Mouse (Mus musculus) small intestine, adult 2 months (tissue): ENCODE data around the gene Rhebl1. TPM values are rescaled to one million over a fixed set of nuclear protein-coding genes. Genes with fewer than 3 reads are reported as not detected.

Source experiments
- H3K27ac ChIP-seq: fragments of 200-500 bp; 2 replicates; pipeline ENCODE4 v1.5.1; 2012; ENCODE audit warnings: low read depth, low read length, control low read depth, inconsistent platforms; ENCODE audit not compliant: insufficient read depth
- H3K27me3 ChIP-seq: fragments of 200-500 bp; 2 replicates; pipeline ENCODE4 v1.6.1; 2012; ENCODE audit warnings: mild to moderate bottlenecking, moderate library complexity, low read length, inconsistent platforms; ENCODE audit not compliant: control insufficient read depth, insufficient read depth
- H3K36me3 ChIP-seq: fragments of 200-500 bp; 2 replicates; pipeline ENCODE4 v1.6.1; 2012; ENCODE audit warnings: mild to moderate bottlenecking, low read length, control low read depth, inconsistent platforms; ENCODE audit not compliant: control insufficient read depth, insufficient read depth
- H3K4me1 ChIP-seq: fragments of 200-500 bp; 2 replicates; pipeline ENCODE4 v1.6.1; 2012; ENCODE audit warnings: low read length, inconsistent platforms, mixed read lengths; ENCODE audit not compliant: control insufficient read depth, insufficient read depth, insufficient read length
- H3K4me3 ChIP-seq: fragments of 200-500 bp; 2 replicates; pipeline ENCODE4 v1.5.1; 2012; ENCODE audit warnings: low read depth, mild to moderate bottlenecking, control low read depth, inconsistent platforms, low read length, moderate library complexity
- CTCF ChIP-seq: fragments of 200-500 bp; IDR thresholded peaks from 2 replicates; pipeline ENCODE4 v1.5.1; 2012; ENCODE audit warnings: low read depth, mild to moderate bottlenecking, control low read depth, inconsistent platforms, low read length, moderate library complexity, mixed read lengths; ENCODE audit not compliant: insufficient replicate concordance, insufficient read length; ENCODE audit errors: extremely low read depth
- POLR2A ChIP-seq: fragments of 200-500 bp; IDR thresholded peaks from 2 replicates; pipeline ENCODE4 v1.6.1; 2012; ENCODE audit warnings: low read depth, mild to moderate bottlenecking, control low read depth, inconsistent platforms, low read length, moderate library complexity
- WGBS: fragments of 180-500 bp; shearing (Covaris S2); methylation state at CpG from one replicate; pipeline ENCODE4 v1.1.7; 2018; 5-methylcytosine and 5-hydroxymethylcytosine counted together
- polyA plus RNA-seq: library from polyadenylated mRNA; depleted of rRNA; stranded (reverse); fragments of >200 nt; gene quantifications from 2 replicates; pipeline ENCODE4 v1.2.3, GENCODE M21; 2012

Gene Rhebl1
- polyA plus RNA-seq, 1 experiment, result 24.1 TPM

GRCm38 (mm10) chr15:98902600-98902999, 8.3 kb upstream of the Rhebl1 start:
- Histone ChIP-seq H3K4me3 (no peak overlapping the region), H3K4me1 (0 out of 2 replicates have a peak, but pooled peaks cover 2% of the 10 kb centered on the region), H3K36me3 (peaks cover 28% of the 10 kb centered on the region), H3K27ac (no peak overlapping the region), H3K27me3 (peaks cover 14% of the 10 kb centered on the region)
- TF ChIP-seq CTCF (no peak), POLR2A (no peak)
- 91% methylated on average over 2 of the region's 2 CpGs for WGBS

GRCm38 (mm10) chr15:98901530-98901929, 7.2 kb upstream of the Rhebl1 start:
- 0 out of 2 replicates have a peak, but pooled peaks cover 2% of the 10 kb centered on the region for H3K4me1 ChIP-seq
- 64% methylated on average over 1 of the region's 1 CpGs for WGBS

GRCm38 (mm10) chr15:98897928-98898800, 3.8 kb upstream of the Rhebl1 start, which contains the start of gene Dhh:
Gene Dhh, minus strand, starts transcription at chr15:98898540.
- Histone ChIP-seq H3K4me1 (peaks cover 20% of the 10 kb centered on the region), H3K27ac (no peak within 1 kb of the TSS), H3K27me3 (peaks cover 54% of the 10 kb centered on the region), H3K4me3 (peak within 1 kb of the TSS; percentile 13), H3K36me3 (no peaks in the 10 kb centered on the region)
- WGBS, result 3% methylated on average over 41 of the region's 41 CpGs
- TF ChIP-seq CTCF (no peak), POLR2A (no peak)

More at GRCm38 (mm10) chr15:98901530-98901929, 7.2 kb upstream of the Rhebl1 start:
- Histone ChIP-seq H3K27me3 (peaks cover 23% of the 10 kb centered on the region), H3K27ac (no peak overlapping the region), H3K4me3 (no peak overlapping the region), H3K36me3 (peaks cover 19% of the 10 kb centered on the region)
- TF ChIP-seq CTCF (no peak), POLR2A (no peak)

GRCm38 (mm10) chr15:98897495-98897894, 3.2 kb upstream of the Rhebl1 start:
- H3K4me3 ChIP-seq, result no peak overlapping the region

GRCm38 (mm10) chr15:98895635-98896589, 1.6 kb upstream of the Rhebl1 start:
- H3K4me3 ChIP-seq, result peak overlapping the region; percentile 9
- H3K4me1 ChIP-seq, result peaks cover 20% of the 10 kb centered on the region
- WGBS, result 11% methylated on average over 41 of the region's 41 CpGs
- H3K36me3 ChIP-seq, result no peaks in the 10 kb centered on the region
- TF ChIP-seq POLR2A, result no peak
- TF ChIP-seq CTCF, result no peak
- no peak overlapping the region for H3K27ac ChIP-seq
- H3K27me3 ChIP-seq, result peaks cover 54% of the 10 kb centered on the region

More at GRCm38 (mm10) chr15:98897495-98897894, 3.2 kb upstream of the Rhebl1 start:
- Histone ChIP-seq H3K27ac (no peak overlapping the region), H3K36me3 (no peaks in the 10 kb centered on the region), H3K27me3 (peaks cover 54% of the 10 kb centered on the region), H3K4me1 (peaks cover 20% of the 10 kb centered on the region)
- 8% methylated on average over 10 of the region's 10 CpGs for WGBS
- no peak for TF ChIP-seq CTCF
- no peak for TF ChIP-seq POLR2A

GRCm38 (mm10) chr15:98894746-98895634, 650 bp upstream of the Rhebl1 start:
- Histone ChIP-seq H3K4me1 (peaks cover 20% of the 10 kb centered on the region), H3K36me3 (no peaks in the 10 kb centered on the region), H3K4me3 (peak overlapping the region; percentile 76), H3K27ac (no peak overlapping the region), H3K27me3 (peaks cover 54% of the 10 kb centered on the region)
- TF ChIP-seq CTCF (no peak), POLR2A (no peak)
- WGBS, result 11% methylated on average over 38 of the region's 38 CpGs
